Mouse (Mus musculus) neural tube, embryonic 14.5 days (tissue): Measurements from ENCODE around the gene Tmem181a. TPM values are rescaled to one million over a fixed set of nuclear protein-coding genes. Genes with fewer than 3 reads are reported as not detected.
"Not testable (repeated sequence)": the region's sequence is repeated elsewhere in the genome, so short reads cannot be mapped to it uniquely, and the experiment has no call there.

Source experiments
- ATAC-seq: fragments of 200-750 bp; cut with Nextera tagmentation; 2 replicates; pipeline ENCODE4 v1.8.0; 2017; ENCODE audit warnings: low read depth, mild to moderate bottlenecking, moderate TSS enrichment, moderate library complexity
- H3K27ac ChIP-seq: fragments of 300-500 bp; sonication (generic); 2 replicates; pipeline ENCODE4 v1.5.1; 2014; ENCODE audit warnings: low read depth, mild to moderate bottlenecking, control low read depth, low read length, moderate library complexity, mixed read lengths
- H3K27me3 ChIP-seq: fragments of 300-500 bp; sonication (generic); 2 replicates; pipeline ENCODE4 v1.6.1; 2014; ENCODE audit warnings: low read length; ENCODE audit not compliant: control insufficient read depth, insufficient read depth
- H3K36me3 ChIP-seq: fragments of 300-500 bp; sonication (generic); 2 replicates; pipeline ENCODE4 v1.6.1; 2014; ENCODE audit warnings: low read length, mixed read lengths; ENCODE audit not compliant: control insufficient read depth, insufficient read depth
- H3K4me1 ChIP-seq: fragments of 300-500 bp; sonication (generic); 2 replicates; pipeline ENCODE4 v1.6.1; 2014; ENCODE audit warnings: low read length; ENCODE audit not compliant: control insufficient read depth, insufficient read depth
- H3K4me2 ChIP-seq: fragments of 300-500 bp; sonication (generic); 2 replicates; pipeline ENCODE4 v1.6.1; 2014; ENCODE audit warnings: mild to moderate bottlenecking, low read depth, low read length, control low read depth
- H3K4me3 ChIP-seq: fragments of 300-500 bp; sonication (generic); 2 replicates; pipeline ENCODE4 v1.5.1; 2014; ENCODE audit warnings: low read depth, low read length, control low read depth, mixed read lengths
- H3K9ac ChIP-seq: fragments of 300-500 bp; sonication (generic); replicated peaks from 2 replicates; pipeline ENCODE4 v1.6.1; 2014; ENCODE audit warnings: low read depth, mild to moderate bottlenecking, control low read depth, low read length, mixed read lengths
- H3K9me3 ChIP-seq: fragments of 300-500 bp; sonication (generic); 2 replicates; pipeline ENCODE4 v1.6.1; 2016; ENCODE audit warnings: low read length; ENCODE audit not compliant: control insufficient read depth
- WGBS: fragments of 180-500 bp; shearing (Covaris S2); extraction: QIAGEN DNeasy Blood & Tissue Kit; methylation state at CpG from one replicate; pipeline ENCODE4 v1.1.7; 2014; 5-methylcytosine and 5-hydroxymethylcytosine counted together
- polyA plus RNA-seq: library from polyadenylated mRNA; unstranded; fragments of >200 nt; fragmentation: Nextera tagmentation; extraction: Ambion mirVana; gene quantifications from 2 replicates; pipeline ENCODE4 v1.2.1, GENCODE M21; 2014

The Tmem181a gene
- polyA plus RNA-seq, 1 experiment from 2014 or later = 63.1 TPM

DNA sequence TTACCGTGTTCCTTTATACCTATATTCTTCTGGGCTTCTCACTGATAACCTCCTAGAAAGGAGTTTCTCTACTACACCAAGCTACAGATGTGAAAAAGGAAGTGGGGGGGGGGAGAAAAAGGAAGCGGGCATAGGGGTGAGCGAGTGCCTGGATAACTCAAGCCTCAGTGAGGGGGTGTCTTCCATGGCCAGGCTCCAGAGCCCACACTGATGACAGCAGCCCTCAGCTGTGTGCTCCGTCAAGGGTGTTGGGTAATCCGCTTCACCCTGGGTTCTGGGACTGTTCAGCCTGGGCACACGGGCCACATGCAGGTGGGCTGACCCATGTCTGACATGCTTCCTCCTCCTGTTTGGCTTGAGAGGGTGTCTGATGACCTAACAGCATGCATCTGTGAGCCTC, 15.3 kb downstream of the Tmem181a start:
- H3K4me2 ChIP-seq, H3K27ac ChIP-seq, H3K36me3 ChIP-seq, H3K4me1 ChIP-seq, H3K9me3 ChIP-seq, ATAC-seq, H3K4me3 ChIP-seq, H3K9ac ChIP-seq, H3K27me3 ChIP-seq: not testable (repeated sequence)
- WGBS = 92% methylated on average over 6 of the region's 6 CpGs

DNA sequence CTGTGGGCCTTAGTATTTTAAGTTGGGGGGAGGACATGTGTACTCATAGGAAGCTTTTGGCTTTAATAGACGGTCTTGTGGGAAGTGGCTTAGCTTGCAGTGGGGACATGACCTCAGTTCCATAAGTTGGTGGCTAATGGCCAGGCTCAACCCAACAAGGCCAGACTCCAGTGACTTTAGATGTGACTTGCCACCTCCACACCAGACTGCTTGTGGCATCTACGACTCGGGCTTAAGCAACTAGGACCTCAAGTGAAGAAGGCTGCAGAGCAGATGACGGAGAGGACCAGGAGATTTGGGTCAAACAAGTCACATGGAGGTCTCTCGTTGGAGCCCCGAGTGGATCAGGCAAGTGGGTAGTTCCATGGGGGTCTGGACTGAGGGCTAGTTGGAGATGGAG, 18.0 kb downstream of the Tmem181a start:
- H3K9ac ChIP-seq, H3K36me3 ChIP-seq, H3K27me3 ChIP-seq, ATAC-seq, H3K4me2 ChIP-seq, H3K4me1 ChIP-seq, H3K27ac ChIP-seq, H3K4me3 ChIP-seq, H3K9me3 ChIP-seq: not testable (repeated sequence)
- WGBS = 98% methylated on average over 4 of the region's 6 CpGs

DNA sequence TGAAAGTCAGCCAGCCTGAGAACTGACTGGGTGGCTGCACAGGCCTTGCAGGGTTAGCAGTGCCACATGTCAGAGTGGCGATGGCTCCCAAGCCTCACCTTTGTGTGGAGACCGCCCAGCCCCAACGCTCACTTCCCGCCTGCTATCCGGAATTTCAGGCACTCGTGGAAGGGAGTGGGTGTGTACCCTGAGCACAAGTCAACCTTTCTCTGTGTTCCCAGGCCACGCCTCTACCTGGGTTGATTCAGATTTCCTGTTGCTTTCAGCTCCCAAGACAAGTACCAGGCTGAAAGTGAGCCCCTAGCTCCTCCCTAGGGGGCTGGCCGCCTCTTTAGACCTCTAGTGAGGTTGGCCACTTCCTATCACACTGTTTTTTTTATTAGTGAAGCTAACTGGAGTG, 22.5 kb downstream of the Tmem181a start:
- H3K9me3 ChIP-seq, H3K4me3 ChIP-seq, H3K4me1 ChIP-seq, H3K36me3 ChIP-seq, ATAC-seq, H3K27me3 ChIP-seq, H3K27ac ChIP-seq, H3K9ac ChIP-seq, H3K4me2 ChIP-seq: not testable (repeated sequence)
- 80% methylated on average over 8 of the region's 8 CpGs for WGBS

DNA sequence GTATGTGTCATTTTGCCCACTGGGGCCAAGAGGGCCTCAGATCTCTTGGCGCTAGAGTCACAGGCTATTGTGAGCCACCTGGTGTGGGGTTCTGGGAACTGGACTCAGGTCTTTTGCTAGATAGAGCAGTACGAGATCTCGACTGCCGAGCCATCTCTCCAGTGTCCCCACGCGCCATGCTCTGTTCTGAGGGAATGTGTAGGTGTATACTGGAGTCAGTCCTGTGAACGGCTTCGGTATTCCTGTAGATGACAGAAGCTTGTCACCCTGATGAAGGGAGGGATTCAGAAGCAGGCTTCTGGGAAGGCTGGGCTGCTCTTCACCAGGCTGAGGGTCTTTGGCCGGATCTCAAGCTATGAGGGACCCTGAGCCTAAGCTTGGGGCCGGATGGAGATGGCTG, 23.1 kb downstream of the Tmem181a start:
- H3K27me3 ChIP-seq, H3K4me1 ChIP-seq, ATAC-seq, H3K36me3 ChIP-seq, H3K27ac ChIP-seq, H3K4me2 ChIP-seq, H3K9me3 ChIP-seq, H3K4me3 ChIP-seq, H3K9ac ChIP-seq: not testable (repeated sequence)
- WGBS = 94% methylated on average over 6 of the region's 10 CpGs

DNA sequence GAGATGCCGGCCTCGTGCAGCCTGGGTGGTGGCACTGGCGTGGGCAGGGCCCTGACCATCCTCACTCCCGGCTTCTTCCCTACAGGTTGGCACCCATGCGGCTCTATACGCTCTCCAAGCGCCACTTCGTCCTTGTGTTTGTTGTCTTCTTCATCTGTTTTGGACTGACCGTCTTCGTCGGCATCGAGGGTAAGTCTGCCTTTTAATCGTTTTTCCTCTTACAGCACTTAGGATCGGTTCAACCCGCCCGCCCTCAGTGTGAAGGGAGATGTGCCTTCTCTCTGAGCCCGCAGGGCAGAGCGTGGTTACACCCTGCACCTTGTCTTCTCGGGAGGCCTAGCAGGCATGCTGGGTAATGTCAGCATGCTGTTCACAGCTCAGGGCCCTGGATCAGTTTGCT, 23.9 kb downstream of the Tmem181a start:
- ATAC-seq, H3K4me1 ChIP-seq: not testable (repeated sequence)
- 94% methylated on average over 19 of the region's 19 CpGs for WGBS

DNA sequence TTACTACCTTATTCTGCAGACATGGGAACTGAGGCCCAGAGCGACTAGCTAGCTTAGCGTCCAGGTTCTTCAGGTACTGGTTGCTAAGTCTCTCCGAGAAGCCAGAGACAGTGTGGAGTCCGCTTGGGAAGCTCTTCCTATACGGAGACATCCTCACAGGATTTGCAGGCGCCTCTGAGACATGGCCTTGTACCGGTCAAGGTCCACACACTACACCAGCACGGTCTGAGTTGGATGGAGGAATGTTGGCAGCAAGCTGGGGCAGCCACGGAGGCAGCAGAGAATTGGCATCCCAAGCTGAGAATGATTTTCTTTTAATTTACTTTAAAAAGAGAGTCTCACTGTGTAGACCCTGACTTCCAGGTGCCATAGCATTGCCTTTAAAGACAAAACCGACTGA, 26.5 kb downstream of the Tmem181a start:
- H3K4me2 ChIP-seq, ATAC-seq, H3K9ac ChIP-seq, H3K4me1 ChIP-seq, H3K27me3 ChIP-seq, H3K27ac ChIP-seq, H3K36me3 ChIP-seq, H3K4me3 ChIP-seq, H3K9me3 ChIP-seq: not testable (repeated sequence)
- 94% methylated on average over 7 of the region's 10 CpGs for WGBS

More for the DNA sequence above, 23.9 kb downstream of the Tmem181a start:
- H3K9ac ChIP-seq, H3K9me3 ChIP-seq, H3K36me3 ChIP-seq, H3K4me2 ChIP-seq, H3K27me3 ChIP-seq, H3K27ac ChIP-seq, H3K4me3 ChIP-seq: not testable (repeated sequence)

DNA sequence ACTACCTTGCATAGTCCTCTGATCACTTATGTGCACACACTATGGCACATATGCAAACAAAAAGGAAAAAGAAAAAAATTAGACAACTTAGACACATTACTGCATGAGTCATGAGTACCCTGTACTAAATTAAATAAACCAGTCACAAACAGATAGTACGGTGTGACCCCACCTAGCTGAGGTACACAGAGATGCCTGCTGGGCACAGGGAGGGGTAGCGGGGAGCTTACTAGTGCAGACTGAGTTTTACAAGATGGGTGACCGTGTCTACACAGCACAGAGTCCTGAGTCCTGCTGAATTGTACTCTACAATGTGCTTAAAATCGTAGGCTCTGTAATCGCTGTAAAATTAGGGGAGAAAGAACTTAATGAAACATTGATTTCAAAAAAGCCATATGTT, 29.5 kb downstream of the Tmem181a start:
- H3K27me3 ChIP-seq, ATAC-seq, H3K9ac ChIP-seq, H3K4me2 ChIP-seq, H3K36me3 ChIP-seq, H3K4me3 ChIP-seq, H3K9me3 ChIP-seq, H3K4me1 ChIP-seq, H3K27ac ChIP-seq: not testable (repeated sequence)
- 88% methylated on average over 5 of the region's 5 CpGs for WGBS

DNA sequence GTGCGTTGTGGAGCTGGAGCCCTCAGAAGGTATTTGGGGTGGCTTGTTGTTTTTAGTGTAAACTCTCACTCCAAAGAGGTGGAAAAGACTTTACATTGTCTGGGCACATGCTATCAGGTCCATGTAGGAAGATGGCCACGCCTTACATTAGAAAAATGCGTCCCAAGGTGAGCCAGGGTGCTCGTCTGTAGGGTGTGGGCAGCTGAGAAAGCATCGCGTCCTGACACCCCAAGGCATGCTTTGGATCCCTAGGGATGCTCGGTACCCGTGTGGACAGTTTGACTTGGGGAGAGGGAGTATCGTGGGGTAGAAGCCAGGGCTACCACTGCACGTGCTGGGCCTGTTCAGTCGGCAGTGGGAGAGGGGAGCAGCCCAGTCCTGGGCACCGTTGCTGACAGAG, 32.4 kb downstream of the Tmem181a start:
- H3K36me3 ChIP-seq, H3K4me2 ChIP-seq, H3K9me3 ChIP-seq, H3K4me3 ChIP-seq, H3K4me1 ChIP-seq, H3K9ac ChIP-seq, H3K27me3 ChIP-seq, ATAC-seq, H3K27ac ChIP-seq: not testable (repeated sequence)
- WGBS = 97% methylated on average over 9 of the region's 12 CpGs

DNA sequence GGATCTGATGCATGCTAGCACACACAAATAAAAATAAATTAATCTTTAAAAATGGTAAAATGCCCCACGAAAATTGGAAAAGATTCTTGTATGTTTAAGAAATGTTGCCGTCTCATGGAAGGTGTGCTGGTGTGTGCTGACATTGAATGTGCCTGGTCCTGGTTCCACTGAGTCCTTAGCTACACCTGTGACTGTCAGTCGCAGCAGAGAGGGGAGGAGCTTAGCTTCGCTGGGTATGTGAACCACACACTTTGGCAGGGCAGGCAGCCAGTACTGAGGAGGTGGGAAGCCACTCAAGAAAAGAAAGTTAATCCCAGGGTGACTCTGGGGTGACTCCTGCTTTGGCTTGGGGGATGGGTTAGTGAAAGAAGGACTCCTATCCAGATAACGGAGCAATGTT, 37.2 kb downstream of the Tmem181a start:
- not testable (repeated sequence) for H3K4me1 ChIP-seq, H3K4me3 ChIP-seq, H3K4me2 ChIP-seq, H3K27ac ChIP-seq, H3K9me3 ChIP-seq, H3K27me3 ChIP-seq, ATAC-seq, H3K36me3 ChIP-seq, H3K9ac ChIP-seq
- no CpG with 5 or more reads among the region's 5 CpGs for WGBS
